Mouse (Mus musculus) liver, adult 2 months (tissue): ENCODE data around the gene Cmip.

Experiments
- CTCF ChIP-seq: fragments of 200-500 bp; IDR thresholded peaks from 2 replicates; pipeline ENCODE4 v1.5.1; 2011; ENCODE audit warnings: low read depth, low read length, control low read depth
- POLR2A ChIP-seq: fragments of 200-500 bp; IDR thresholded peaks from 2 replicates; pipeline ENCODE4 v1.6.1; 2011; ENCODE audit warnings: low read length, control low read depth; ENCODE audit not compliant: insufficient read depth; ENCODE audit errors: extremely low read depth

DNA sequence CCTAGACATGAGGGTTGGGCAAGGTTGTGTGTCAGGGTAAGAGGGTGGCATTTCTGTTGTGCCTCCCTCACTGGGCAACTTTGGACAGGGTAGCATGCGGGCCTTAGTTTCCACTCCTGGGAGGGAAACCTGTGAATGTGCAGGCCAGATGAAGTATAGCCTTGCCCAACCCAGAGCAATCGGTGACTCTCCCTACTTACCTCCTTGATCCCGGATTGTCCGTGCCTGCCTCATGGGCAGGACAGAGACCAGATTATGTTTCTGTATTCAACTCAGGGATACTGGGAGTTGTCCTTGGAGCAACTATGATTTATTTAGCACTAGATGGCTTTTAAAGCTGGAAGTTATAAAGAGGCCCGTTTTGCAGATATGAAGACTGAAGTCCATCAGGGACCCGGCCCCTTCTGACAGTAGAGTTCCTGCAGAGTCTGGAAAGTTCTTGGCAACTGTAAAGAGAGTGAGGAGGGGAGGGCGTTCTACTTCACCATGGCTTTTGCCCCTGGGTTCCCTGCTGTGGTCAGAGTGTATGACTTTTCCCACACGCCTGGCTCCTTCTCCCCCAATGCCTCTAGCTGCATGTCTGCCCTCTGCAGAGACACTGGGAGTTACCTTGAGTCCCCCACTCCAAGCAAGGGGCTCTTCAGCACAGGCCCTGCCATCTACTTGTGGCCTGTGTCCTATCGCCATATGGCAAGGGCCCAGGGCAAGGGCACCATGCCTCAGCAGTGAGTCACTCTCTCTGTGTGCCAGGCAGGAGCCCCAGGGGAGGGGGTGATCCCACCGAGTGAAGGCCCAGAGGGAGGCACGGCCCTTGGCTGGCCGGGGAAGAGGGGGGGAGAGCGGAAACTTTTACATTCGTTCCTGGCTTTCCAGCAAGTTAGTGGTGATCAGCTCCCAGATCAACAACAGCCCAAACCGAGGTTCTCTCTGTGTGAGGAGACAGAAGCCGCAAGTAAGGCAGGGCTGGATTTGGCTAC is 100.9 kb downstream of the Cmip start:
- TF ChIP-seq CTCF (no peak), POLR2A (no peak)
